In genomic region chr11:77737289-77737688, GRCm38 (mm10) we compare ENCODE assay signal across 8 mouse cellular contexts. TPM values are rescaled to one million over a fixed set of nuclear protein-coding genes. Genes with fewer than 3 reads are reported as not detected.
DNase-seq lines count a peak whose midpoint lies in the region; ATAC-seq and TF ChIP-seq lines count a peak whose summit lies in the region.

No protein-coding gene starts in this region.

- peak; percentile 95 for TF ChIP-seq CTCF in kidney, postnatal 0 days (IDR thresholded peaks at IDR 0.05; ENCODE audit: low read depth)

- 2% methylated on average over 6 of the region's 6 CpGs for WGBS in midbrain, embryonic 14.5 days
- 1% methylated on average over 6 of the region's 6 CpGs for WGBS in midbrain, embryonic 16.5 days
- WGBS in kidney, postnatal 0 days = under 1% methylated on average over 6 of the region's 6 CpGs
- 2% methylated on average over 6 of the region's 6 CpGs for WGBS in liver, embryonic 13.5 days (ENCODE audit: insufficient replicate concordance)

- no peaks in the 10 kb centered on the region for H3K9me3 ChIP-seq in midbrain, embryonic 14.5 days (ENCODE audit: control insufficient read depth, low read length)
- no peaks in the 10 kb centered on the region for H3K9me3 ChIP-seq in midbrain, embryonic 16.5 days (replicated peaks; ENCODE audit: control insufficient read depth, low read length, poor library complexity, severe bottlenecking)
- H3K9me3 ChIP-seq in kidney, postnatal 0 days (replicated peaks; ENCODE audit: low read length) = no peaks in the 10 kb centered on the region
- H3K9me3 ChIP-seq in liver, embryonic 13.5 days (replicated peaks) = no peaks in the 10 kb centered on the region

- H3K27ac ChIP-seq in midbrain, embryonic 14.5 days (replicated peaks; ENCODE audit: low read depth, low read length) = no peak overlapping the region
- H3K27ac ChIP-seq in midbrain, embryonic 16.5 days (ENCODE audit: low read length) = no peak overlapping the region
- H3K27ac ChIP-seq in kidney, postnatal 0 days = no peak overlapping the region
- H3K27ac ChIP-seq in liver, embryonic 13.5 days = no peak overlapping the region

- H3K4me1 ChIP-seq in midbrain, embryonic 14.5 days (ENCODE audit: control insufficient read depth, insufficient read depth, low read length) = no peaks in the 10 kb centered on the region
- 0 out of 2 replicates have a peak, but pooled peaks cover 2% of the 10 kb centered on the region for H3K4me1 ChIP-seq in midbrain, embryonic 16.5 days (ENCODE audit: control insufficient read depth, insufficient read depth, low read length)
- H3K4me1 ChIP-seq in kidney, postnatal 0 days (replicated peaks; ENCODE audit: insufficient read depth, low read length) = no peaks in the 10 kb centered on the region
- no peaks in the 10 kb centered on the region for H3K4me1 ChIP-seq in liver, embryonic 13.5 days (replicated peaks)

- peak; percentile 94 for DNase-seq in midbrain, embryonic 14.5 days
- peak; percentile 74 for DNase-seq in c-Kit-negative CD71-positive TER-119-positive erythroid progenitor cells, embryonic 14.5 days (ENCODE audit: low read depth, low spot score)
- DNase-seq in forelimb bud, embryonic 11.5 days (ENCODE audit: low read depth, low spot score) = peak; percentile 83
- DNase-seq in kidney, postnatal 0 days (ENCODE audit: low spot score) = peak; percentile 92
- peak; percentile 63 for DNase-seq in liver, embryonic 13.5 days
- peak; percentile 78 for DNase-seq in right cerebral cortex, adult 18-20 months
- peak; percentile 56 for DNase-seq in urinary bladder, adult 2 months (ENCODE audit: low spot score)

- no peak overlapping the region for H3K4me3 ChIP-seq in midbrain, embryonic 14.5 days (replicated peaks; ENCODE audit: low read depth, low read length)
- no peak overlapping the region for H3K4me3 ChIP-seq in midbrain, embryonic 16.5 days (ENCODE audit: low read depth, low read length)
- H3K4me3 ChIP-seq in kidney, postnatal 0 days (replicated peaks; ENCODE audit: low read depth, low read length) = no peak overlapping the region
- H3K4me3 ChIP-seq in liver, embryonic 13.5 days (replicated peaks) = no peak overlapping the region

- no peak for ATAC-seq in midbrain, embryonic 14.5 days (ENCODE audit: low FRiP score, low TSS enrichment)
- ATAC-seq in midbrain, embryonic 16.5 days = no peak
- no peak for ATAC-seq in kidney, postnatal 0 days (replicated peaks; ENCODE audit: low FRiP score, low read depth)
- ATAC-seq in liver, embryonic 13.5 days (ENCODE audit: low read depth) = no peak

- H3K4me2 ChIP-seq in midbrain, embryonic 14.5 days (ENCODE audit: low read length) = no peak overlapping the region
- H3K4me2 ChIP-seq in midbrain, embryonic 16.5 days (ENCODE audit: low read length) = no peak overlapping the region
- no peak overlapping the region for H3K4me2 ChIP-seq in kidney, postnatal 0 days (ENCODE audit: low read length)
- no peak overlapping the region for H3K4me2 ChIP-seq in liver, embryonic 13.5 days

- no peak overlapping the region for H3K9ac ChIP-seq in midbrain, embryonic 14.5 days (replicated peaks; ENCODE audit: low read length)
- no peak overlapping the region for H3K9ac ChIP-seq in midbrain, embryonic 16.5 days (ENCODE audit: low read depth, low read length)
- no peak overlapping the region for H3K9ac ChIP-seq in kidney, postnatal 0 days (ENCODE audit: low read depth, low read length)
- H3K9ac ChIP-seq in liver, embryonic 13.5 days = no peak overlapping the region

- H3K27me3 ChIP-seq in midbrain, embryonic 14.5 days (ENCODE audit: control insufficient read depth, insufficient read depth, low read length) = no peaks in the 10 kb centered on the region
- H3K27me3 ChIP-seq in midbrain, embryonic 16.5 days (ENCODE audit: control insufficient read depth, insufficient read depth, low read depth, low read length) = no peaks in the 10 kb centered on the region
- H3K27me3 ChIP-seq in kidney, postnatal 0 days (ENCODE audit: insufficient read depth, low read length) = no peaks in the 10 kb centered on the region
- no peaks in the 10 kb centered on the region for H3K27me3 ChIP-seq in liver, embryonic 13.5 days

- no peaks in the 10 kb centered on the region for H3K36me3 ChIP-seq in midbrain, embryonic 14.5 days (ENCODE audit: control insufficient read depth, insufficient read depth, low read length)
- H3K36me3 ChIP-seq in midbrain, embryonic 16.5 days (ENCODE audit: control insufficient read depth, insufficient read depth, low read length) = no peaks in the 10 kb centered on the region
- no peaks in the 10 kb centered on the region for H3K36me3 ChIP-seq in kidney, postnatal 0 days (ENCODE audit: insufficient read depth, low read length)
- no peaks in the 10 kb centered on the region for H3K36me3 ChIP-seq in liver, embryonic 13.5 days

RNA-seq across cellular contexts. Expression of gene Cryba1, which starts 12.2 kb away (rescaled TPM):
- polyA plus RNA-seq in midbrain, embryonic 14.5 days (2014; fragmentation: Nextera tagmentation; extraction: Ambion mirVana) = 0.41 and 0.69 TPM in 2 replicates
- 0.24 and 0.47 TPM in 2 replicates for polyA plus RNA-seq in midbrain, embryonic 16.5 days (2015; fragmentation: Nextera tagmentation; extraction: Ambion mirVana)
- polyA plus RNA-seq in kidney, postnatal 0 days (2015; fragmentation: Nextera tagmentation; extraction: Ambion mirVana) = not detected in 2 replicates
- 0.24 TPM in 1 of 2 replicates, not detected in the other for polyA plus RNA-seq in liver, embryonic 13.5 days (2015; fragmentation: Nextera tagmentation; extraction: Ambion mirVana)
- polyA plus RNA-seq in urinary bladder, adult 2 months (2012; rRNA removed) = not detected in 2 replicates

RNA-seq across cellular contexts. Expression of gene Myo18a, which starts 25.8 kb away (rescaled TPM):
- polyA plus RNA-seq in midbrain, embryonic 14.5 days (2014; fragmentation: Nextera tagmentation; extraction: Ambion mirVana) = 42.3 and 49.7 TPM in 2 replicates
- polyA plus RNA-seq in midbrain, embryonic 16.5 days (2015; fragmentation: Nextera tagmentation; extraction: Ambion mirVana) = 46.8 and 55.4 TPM in 2 replicates
- polyA plus RNA-seq in kidney, postnatal 0 days (2015; fragmentation: Nextera tagmentation; extraction: Ambion mirVana) = 26.5 and 27.7 TPM in 2 replicates
- 17.3 and 21.8 TPM in 2 replicates for polyA plus RNA-seq in liver, embryonic 13.5 days (2015; fragmentation: Nextera tagmentation; extraction: Ambion mirVana)
- 24.1 and 33.8 TPM in 2 replicates for polyA plus RNA-seq in urinary bladder, adult 2 months (2012; rRNA removed)

RNA-seq across cellular contexts. Expression of gene Gm10277, which starts 50.3 kb away (rescaled TPM):
- polyA plus RNA-seq in midbrain, embryonic 14.5 days (2014; fragmentation: Nextera tagmentation; extraction: Ambion mirVana) = 1.0 and 1.6 TPM in 2 replicates
- 2.0 and 2.5 TPM in 2 replicates for polyA plus RNA-seq in midbrain, embryonic 16.5 days (2015; fragmentation: Nextera tagmentation; extraction: Ambion mirVana)
- 0.34 and 0.40 TPM in 2 replicates for polyA plus RNA-seq in kidney, postnatal 0 days (2015; fragmentation: Nextera tagmentation; extraction: Ambion mirVana)
- 0.57 and 0.78 TPM in 2 replicates for polyA plus RNA-seq in liver, embryonic 13.5 days (2015; fragmentation: Nextera tagmentation; extraction: Ambion mirVana)
- polyA plus RNA-seq in urinary bladder, adult 2 months (2012; rRNA removed) = not detected in 2 replicates

RNA-seq across cellular contexts. Expression of gene Nufip2, which starts 51.3 kb away (rescaled TPM):
- 6.2 and 6.8 TPM in 2 replicates for polyA plus RNA-seq in midbrain, embryonic 14.5 days (2014; fragmentation: Nextera tagmentation; extraction: Ambion mirVana)
- 2.9 and 3.2 TPM in 2 replicates for polyA plus RNA-seq in midbrain, embryonic 16.5 days (2015; fragmentation: Nextera tagmentation; extraction: Ambion mirVana)
- 3.9 and 4.4 TPM in 2 replicates for polyA plus RNA-seq in kidney, postnatal 0 days (2015; fragmentation: Nextera tagmentation; extraction: Ambion mirVana)
- polyA plus RNA-seq in liver, embryonic 13.5 days (2015; fragmentation: Nextera tagmentation; extraction: Ambion mirVana) = 2.2 TPM in 2 replicates
- polyA plus RNA-seq in urinary bladder, adult 2 months (2012; rRNA removed) = 16.4 and 19.3 TPM in 2 replicates
